Mouse (Mus musculus): ENCODE data around the gene Mboat1.

Gene Mboat1

DNA sequence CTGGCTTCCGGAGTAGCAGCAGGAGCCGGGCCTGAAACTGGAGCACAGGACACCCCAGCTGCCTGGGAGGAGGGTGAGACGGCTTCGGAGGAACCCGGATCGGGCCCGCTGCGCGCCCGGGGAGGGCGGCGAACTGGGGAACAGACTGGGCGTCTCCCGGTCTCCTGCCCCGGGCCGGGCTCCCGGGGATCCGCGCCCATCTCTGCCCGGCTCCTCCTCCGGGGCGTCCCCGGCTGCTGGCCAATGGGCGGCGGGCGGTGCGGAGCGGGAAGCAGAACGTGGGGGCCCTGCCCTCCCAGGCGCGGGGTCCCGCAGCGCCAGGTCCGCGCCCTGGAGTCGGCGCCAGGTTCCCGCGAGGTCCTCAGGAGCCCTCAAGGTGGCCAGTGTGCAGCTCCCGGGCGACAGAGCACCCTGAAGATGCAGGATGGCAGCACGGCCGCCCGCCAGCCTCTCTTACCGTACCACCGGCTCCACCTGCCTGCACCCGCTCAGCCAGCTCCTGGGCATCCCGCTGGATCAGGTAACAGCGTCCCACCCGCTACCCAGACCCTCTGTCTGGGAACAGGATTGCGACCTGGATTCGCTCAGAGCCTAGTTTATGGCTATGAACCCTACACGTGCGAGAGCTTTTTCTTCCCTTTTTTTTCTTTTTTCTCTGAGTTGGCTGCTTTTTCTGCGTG, at the start of gene Mboat1:
Mboat1 (plus strand) TSS at position 247 of the 680 bp plus-strand sequence.
- peak; percentile 59 to 69 for DNase-seq

DNA sequence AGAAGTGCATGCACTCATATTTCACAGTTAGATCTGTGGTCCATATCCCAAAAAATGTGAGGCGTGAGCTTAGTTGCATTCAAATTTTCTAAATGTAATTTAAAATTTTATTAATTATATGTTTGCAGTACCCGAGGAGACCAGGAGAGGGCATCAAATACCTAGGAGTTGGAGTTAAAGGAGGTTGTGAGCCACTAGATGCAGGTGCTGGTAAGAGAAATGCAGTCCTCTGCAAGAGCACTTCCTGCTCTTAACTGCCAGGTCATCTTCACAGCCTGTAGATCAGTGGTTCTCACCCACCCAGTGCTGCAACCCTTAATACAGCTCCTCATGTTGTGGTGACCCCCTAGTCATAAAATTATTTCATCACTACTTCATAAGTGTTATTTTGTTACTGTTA, 43.2 kb upstream of the Mboat1 start:
- DNase-seq, result no peak

DNA sequence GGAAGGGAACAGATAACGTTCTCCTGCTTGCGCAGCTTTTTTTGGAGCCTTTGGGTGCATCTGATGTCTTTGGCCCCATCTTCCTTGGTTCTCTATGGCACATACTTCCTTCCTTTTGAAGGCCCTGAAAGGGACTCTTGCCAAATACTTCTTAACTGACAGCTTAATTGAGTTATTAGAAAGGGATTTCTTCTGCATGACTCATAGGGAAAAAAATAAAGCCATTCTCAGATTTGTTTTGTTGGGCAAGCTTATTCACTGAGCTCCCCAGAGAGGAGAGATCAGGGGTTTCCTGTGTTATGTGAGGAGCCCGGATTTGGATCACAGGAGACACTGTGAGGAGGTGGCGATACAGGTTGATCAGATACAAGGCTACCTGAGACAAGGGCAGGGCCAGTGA, 40.4 kb upstream of the Mboat1 start:
- no peak for DNase-seq

DNA sequence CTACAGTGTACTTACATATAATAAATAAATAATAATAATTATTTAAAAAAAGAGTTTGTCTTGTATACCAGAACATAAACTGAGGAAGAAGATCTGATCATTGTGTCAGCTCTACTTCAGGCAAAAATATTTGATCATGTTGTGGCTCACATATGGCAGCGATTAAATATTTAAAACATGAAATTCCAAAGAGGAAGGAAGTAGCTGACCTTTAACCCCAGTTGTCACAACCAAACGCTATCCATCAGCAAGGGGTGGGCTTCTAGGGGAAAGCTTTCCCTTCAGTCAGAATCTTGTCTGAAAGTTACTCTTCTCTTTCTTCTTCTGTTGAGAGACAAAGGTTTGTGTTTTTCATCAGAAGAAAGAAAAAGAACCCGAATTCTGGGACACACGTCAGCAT, 39.8 kb upstream of the Mboat1 start:
- DNase-seq, result no peak

DNA sequence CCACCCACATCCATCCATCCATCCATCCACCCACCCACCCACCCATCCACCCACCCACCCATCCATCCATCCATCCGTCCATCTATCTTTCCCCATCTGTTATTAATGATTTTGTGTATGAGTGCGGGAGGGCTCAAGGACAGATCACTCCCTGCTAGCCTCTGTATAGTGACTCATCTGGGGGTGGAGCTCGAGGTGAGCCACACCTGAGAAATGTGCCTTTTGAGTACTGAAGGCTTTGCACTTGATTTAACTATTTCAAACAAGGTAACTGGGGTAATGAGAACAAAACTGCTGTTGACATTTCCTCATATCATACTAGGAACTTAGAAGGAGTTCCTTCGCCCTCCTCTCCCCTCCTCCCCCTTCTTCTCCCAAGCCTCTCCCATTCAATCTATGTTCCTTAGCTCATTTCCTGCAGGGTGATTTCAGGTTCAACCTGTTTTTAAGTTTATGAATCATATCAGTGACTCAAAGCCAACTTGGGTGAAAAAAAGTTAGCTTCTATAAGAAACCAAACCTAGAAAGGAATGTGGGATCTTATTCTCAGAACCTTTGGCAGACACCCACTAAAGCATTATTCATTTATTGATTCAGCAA, 27.2 kb upstream of the Mboat1 start:
- no peak for DNase-seq

DNA sequence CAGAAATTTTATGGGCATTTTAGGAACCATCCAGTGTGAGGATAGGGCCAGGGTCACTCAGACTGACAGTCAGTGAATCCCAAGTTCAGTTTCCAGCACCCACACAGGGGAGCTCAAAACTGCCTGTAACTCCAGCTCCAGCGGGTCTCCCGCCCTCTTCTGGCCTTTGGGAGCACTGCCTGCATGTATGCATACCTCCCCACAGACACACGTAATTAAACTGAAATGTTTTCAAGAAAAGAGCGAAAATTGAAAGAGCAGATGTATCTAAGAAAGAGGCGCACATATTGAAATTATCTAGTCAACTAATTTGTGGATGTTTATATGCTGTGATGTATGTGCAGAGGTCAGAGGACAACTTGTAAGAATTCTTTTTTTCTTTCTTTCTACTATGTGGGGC, 20.5 kb upstream of the Mboat1 start:
- no peak for DNase-seq

DNA sequence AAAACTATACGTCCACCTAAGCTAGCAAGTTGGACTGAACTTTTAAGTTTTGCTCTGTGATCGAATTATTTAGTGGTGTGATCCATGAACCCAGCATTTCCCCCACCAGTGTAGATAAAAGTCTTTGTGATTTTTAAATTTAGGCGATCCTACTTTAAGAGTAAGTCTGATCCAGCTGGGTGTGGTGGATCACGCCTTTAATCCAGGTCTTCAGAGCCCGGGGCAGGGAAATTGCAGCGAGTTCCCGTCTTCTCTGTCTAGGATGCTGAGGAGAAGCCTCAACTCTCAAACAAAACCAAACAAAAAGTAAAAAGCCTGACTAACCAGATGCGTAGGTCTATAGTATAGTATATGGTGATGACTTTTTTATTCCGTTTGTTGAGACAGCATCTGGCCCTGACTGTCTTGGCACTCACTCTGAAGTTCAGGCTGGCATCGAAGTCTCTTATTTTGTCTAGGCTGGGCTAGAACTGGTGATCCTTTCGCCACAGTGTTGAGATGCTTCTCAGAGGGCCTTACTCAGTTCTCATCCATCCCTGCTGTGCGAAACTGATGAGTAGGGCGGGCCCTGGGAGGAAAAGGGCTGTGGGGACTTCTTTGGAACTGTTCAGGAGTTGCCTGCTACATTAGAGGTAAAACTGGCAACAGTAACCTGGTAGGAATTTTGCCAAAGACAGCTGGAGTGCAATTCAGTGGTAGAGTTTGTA, 787 bp downstream of the Mboat1 start:
- no peak for DNase-seq

DNA sequence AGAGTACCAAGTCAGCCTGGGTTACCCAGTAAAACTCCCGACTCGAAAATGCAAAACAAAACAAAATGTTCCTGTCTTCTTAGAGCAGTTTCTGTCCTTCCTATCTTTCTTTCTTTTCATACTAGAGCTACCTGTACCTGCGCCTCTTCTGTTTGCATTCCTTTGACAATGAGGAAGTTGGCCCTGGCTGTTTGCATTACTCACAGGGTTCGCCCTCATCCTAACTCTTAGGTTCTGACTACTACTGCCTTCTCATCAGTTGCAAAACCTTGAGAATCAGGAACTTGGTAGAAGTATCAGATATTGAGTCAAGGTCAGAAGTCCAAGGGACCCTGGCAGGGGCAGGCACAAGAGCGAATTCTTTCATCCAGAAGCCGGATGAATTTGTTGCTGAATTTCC, 1.7 kb downstream of the Mboat1 start:
- no peak for DNase-seq

DNA sequence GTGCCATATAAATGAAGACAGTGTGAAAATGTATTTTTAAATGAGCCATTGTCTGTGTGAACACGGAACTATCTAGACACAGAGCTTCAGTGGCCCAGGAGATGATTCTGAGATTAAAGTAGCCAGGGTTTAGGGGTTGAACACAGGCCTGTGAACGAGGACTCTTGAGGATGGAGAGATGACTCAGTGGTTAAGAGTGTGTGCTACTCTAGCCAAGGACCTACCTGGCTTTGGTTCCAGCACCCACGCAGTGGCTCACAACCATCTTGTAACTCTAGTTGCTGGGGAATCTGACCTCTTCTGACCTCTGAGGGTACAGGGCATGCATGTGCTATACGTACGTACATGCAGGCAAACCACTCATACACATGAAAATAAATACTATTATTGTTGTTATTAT, 3.9 kb downstream of the Mboat1 start:
- DNase-seq, result no peak

DNA sequence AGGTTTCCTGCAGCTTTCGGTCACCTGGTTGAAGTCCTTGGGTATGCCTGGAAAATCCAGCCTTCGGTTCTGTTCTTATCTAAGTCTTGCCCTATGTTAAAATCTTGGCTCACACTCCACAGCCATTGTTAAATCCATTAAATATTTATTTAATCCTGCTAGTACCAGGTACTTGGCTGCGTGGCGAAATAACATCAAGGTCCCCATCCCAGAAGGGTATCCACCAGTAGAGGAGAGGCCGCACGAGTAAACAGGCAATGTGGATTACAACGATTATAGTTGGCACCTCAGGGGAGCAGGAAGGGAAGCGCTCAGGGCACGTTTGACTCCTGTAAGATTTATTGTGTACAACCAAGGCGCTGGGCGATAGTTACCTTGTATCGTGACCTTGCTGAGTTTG, 4.4 kb downstream of the Mboat1 start:
- DNase-seq, result no peak

DNA sequence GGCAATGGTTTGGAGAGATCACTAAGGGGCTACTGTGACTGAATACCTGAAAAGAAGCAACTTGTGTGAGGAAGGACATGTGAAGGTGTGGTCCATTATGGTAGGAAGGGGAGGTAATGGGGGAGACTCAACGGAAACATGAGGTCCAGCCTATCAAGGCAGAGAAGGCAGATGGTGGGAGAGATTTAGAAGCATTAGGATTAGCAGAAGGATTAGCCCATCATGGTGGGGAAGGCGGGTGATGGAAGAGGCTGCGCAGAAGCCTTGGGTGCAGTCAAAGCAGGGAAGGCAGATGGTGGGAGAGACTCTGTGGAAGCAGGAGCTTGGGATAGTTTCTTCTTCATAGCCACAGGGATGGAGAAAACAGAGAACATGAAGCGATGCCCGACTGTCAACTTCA, 5.7 kb downstream of the Mboat1 start:
- no peak for DNase-seq

DNA sequence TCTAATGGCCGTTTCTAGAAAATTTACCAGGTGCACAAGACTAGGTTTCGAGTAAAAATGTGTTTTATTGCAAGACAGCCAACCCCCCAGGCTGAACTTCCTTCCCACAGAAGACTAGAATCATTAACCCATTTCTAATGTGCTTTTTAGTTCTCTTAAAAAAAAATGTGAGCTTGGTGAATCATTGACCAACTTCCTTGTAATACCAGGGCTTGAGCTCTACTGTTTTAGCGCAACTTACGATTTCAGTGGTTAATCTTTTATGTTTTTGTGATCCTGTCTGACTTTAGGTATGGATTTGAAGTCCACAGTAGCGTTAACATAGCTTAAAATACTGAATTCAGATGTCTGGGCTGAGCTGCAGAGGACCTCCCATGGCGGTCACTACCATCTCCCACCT, 10.2 kb downstream of the Mboat1 start:
- DNase-seq, result no peak

DNA sequence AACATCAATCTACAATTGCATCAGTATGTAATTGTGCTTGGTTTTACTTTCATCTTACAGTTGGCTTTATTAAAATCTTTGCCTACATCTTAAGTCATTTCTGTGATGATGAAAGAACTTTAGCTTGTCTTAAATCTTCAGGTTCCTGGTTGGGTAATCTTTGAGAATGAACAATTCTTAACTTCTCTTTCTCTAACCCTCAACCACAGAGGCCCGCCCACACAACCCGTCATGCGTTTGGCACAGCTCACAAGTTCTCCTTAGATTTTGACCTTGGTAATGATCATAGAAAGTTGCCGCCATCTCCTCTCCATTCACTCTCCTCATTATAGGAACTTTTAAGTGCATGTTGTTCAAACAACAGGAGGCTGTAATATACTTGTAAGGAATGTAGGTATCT, 18.0 kb downstream of the Mboat1 start:
- DNase-seq, result peak in 1 of 2 experiments; percentile 14

DNA sequence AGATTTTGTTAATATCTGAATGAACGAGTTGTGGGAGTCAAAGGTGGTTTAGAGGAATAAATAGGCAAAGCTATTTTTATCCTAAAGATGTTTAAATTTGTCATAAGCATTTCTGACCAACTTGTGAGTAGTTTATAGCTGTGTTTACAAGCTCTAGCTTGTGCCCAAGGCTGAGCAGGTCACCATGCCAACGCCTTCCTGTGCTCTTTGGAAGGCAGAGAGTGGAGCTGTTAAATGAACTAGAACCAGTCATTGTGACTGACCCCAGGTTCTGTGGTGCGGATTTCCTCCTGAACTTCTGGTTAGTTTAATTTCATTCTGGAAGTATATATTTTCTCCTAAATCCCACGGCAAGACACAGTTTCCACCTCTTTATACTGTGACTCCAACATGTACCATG, 23.3 kb downstream of the Mboat1 start:
- no peak for DNase-seq

DNA sequence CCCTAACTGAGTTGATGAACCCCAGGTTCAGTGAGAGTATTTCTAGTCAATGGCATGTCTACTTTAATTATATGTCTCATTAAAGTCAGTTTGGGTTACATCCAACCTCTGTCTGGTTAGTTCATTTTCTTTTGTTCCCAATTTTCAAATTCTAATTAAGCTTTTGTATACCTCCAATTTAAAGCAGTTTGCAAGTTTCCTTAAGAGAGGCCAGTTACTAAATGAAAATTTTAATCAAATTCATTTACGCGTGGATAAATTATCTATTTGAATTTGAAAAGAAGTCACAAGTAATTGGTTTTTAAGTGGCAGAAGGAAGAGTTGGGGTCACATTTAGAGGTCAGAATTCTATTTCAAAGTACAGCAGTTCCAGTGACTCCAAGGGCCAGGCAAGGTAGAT, 27.2 kb downstream of the Mboat1 start:
- no peak for DNase-seq

DNA sequence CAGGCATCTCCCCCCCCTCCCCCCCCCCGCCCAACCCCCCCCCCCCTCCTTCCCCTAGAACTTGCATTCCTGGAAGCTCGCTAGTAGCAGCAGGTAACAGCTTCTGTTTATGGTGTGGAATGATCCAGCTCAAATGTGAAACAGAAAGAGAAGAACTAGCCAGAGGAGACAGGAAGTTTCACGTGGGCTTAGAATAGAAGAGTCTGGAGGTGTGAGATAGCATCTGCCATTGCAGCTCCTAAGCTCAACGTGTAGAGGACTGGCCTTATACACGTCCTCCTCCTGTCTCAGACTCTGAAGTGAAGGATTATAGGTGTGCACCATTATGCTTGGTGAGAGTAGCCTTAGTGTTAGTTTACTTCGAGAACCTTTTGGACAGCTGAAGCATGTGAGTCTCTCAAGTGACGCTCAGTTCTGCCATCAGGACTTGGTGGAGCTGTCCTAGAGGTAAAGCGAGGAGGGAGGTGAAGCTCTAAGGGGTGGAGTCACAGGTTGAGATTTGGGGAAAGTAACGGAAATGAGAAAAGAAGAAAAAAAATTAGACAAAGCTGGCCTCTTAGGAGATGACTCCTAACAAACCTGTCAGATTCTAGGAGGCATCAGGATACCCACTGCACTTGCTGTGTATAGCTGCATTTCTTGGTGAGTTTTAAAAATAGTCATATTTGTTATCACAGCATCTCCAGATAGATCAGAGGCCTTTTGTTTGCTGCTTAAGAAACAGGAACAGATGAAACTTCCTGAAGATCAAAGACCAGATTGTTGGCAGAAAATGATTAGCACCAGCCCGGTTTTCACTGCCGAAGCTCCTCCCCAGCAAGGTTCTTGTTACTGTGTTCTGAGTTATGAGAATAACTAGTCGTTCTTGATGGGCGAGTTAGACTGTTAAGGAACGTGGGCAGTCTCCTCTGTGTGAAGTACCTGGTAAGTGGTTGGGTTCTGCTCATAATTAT, 30.1 kb downstream of the Mboat1 start:
- peak in 1 of 2 experiments; percentile 14 for DNase-seq

DNA sequence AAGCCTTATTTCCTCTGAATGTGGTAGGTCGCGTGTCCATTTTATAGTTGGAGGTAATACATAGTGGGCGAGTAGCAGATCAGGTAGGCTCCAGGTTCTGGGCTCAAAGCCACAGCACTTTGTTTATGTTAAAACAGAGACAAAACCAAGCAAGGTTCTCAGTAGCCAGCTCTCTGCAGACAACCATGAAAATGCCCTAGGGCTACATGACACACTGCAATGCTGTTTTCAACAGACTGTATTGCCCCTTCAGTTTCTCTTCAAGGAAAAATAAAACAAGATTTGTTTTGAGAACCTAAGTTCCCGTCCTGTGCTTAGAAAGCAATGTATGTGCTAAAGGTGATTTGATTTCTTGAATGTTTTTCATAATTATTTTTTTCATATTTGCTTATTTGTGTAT, 31.2 kb downstream of the Mboat1 start:
- DNase-seq, result no peak

DNA sequence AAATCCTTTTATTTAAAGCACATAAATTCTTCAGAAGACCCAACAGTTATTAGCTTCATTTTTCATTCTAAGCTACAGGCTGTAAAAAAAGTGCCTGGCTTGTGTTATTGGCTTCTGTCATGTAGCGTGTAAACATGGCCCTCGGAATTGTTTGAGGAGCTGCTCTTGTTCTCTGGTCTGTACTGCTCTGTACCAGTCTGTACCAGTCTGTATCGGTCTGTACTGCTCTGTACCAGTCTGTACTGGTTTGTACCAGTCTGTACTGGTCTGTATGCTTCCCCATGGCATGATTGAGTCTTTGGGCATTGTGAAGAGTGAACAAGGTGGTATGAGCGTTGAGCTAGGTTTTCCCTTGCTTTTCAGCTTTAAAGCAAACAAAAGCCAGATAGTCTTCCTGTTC, 32.5 kb downstream of the Mboat1 start:
- no peak for DNase-seq

DNA sequence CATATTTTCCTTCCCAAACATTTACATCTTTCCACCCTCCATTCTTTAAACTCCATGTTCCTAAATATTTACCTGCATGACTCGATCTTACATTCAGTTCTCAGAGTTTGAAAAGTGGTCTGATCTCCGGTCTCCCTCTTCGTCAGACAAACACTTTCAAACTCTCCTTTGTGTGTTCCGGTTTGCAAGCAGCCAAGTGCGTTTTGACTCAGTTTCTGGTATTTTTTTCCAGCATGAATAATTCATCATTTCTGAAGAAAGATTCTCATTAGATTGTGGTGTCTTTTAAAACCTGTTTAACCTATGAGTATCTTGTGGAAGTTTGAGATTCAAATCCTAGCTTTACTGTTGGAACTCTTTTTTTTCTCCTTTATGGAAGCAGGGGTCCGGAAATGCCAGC, 33.8 kb downstream of the Mboat1 start:
- no peak for DNase-seq

DNA sequence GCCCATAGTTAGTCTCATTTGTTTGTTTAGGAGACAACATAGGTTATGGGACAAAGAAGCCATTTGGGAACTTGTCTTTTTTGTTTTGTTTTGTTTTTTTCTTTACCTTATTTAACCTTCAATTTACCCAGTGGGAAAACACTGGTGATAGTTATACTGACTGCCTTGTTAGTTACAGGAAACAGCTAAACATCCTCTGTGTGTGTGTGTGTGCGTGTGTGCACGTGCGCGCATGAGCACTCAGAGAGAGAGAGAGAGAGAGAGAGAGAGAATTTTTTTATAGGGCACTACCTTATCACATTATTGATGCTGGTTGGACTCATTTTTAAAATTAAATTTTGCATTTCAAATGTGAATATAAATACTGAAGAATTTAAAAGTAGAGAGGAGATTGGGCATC, 38.3 kb downstream of the Mboat1 start:
- no peak for DNase-seq

DNA sequence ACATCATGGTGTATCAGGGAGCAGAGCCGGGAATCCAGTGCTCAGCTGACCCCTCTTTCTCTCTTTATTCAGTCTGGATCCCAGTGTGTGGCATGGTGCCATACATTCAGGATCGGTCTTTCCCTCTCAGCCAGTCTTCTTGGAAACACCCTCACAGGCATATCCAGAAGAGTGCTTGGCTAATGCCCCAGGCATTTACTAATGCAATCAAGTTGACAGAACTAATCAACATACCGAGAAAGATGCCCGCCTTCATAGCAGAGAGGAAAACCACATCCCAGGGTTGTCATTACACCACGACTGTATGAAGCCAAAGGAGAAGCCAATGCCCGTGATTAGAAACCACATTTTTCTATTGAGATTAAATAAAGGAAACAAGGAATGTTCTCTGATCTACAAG, 41.1 kb downstream of the Mboat1 start:
- DNase-seq, result no peak

DNA sequence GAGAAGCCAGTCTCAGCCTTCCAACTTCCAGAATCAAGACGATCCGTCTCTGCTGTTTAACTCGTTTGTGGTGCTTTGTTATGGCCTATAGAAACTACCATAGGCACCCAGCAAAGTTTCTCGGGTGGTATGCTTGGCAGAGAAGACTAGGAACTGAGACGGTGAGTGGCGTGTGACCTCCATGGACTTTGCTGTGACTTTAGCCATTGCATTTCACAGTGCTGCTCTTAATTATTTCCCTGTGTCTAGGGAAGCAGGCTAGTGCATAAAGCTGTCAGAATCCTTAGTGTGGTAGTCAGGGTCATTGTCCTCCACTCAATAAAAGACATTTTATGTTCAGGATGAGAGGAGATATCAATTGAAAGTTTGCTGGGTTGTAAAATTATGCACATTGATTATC, 49.3 kb downstream of the Mboat1 start:
- no peak for DNase-seq

DNA sequence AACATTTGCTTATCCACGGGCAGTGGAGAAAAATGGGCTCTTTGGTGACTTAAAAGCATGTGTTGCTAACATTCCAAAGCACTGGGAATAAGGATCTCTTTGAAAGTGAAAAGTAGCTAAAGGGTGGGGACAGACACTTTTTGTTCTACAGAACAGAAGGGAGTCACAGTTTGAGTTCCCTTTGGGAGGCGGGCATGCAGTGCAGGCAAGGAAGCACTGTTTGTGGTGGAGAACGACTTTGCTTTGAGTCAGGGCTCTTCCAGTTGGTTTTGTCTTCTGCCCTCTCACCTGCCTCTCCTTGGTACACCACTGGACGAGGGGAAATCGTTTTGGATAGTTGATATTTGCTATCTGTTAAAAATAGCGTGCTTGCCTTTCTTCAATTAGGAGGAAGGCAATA, 49.7 kb downstream of the Mboat1 start:
- DNase-seq, result no peak
